Mouse (Mus musculus): ENCODE data around the gene Lyar. TPM values are rescaled to one million over a fixed set of nuclear protein-coding genes. Genes with fewer than 3 reads are reported as not detected.
A peak's percentile ranks its signal among the peaks of the same experiment; 100 is the strongest.

Lyar gene
- 36.4 and 40.4 TPM in 2 replicates for polyA plus RNA-seq (2015; fragmentation: Nextera tagmentation; extraction: Ambion mirVana)

- Histone ChIP-seq H3K4me3 (ENCODE audit: low read depth, low read length) (peak within 1 kb of the TSS; percentile 86), H3K4me1 (ENCODE audit: insufficient read depth, low read depth, low read length) (peaks cover 9% of the 10 kb centered on the region; the same call in 1 of the 2 replicates), H3K36me3 (ENCODE audit: insufficient read depth, low read length) (peaks cover 6% of the 10 kb centered on the region; the same call in 1 of the 2 replicates), H3K9me3 (ENCODE audit: low read length) (no peaks in the 10 kb centered on the region), H3K27ac (ENCODE audit: low read length) (peak within 1 kb of the TSS; percentile 81), H3K9ac (replicated peaks; ENCODE audit: low read depth) (peak within 1 kb of the TSS; percentile 72), H3K27me3 (replicated peaks; ENCODE audit: insufficient read depth, low read length) (no peaks in the 10 kb centered on the region), H3K4me2 (replicated peaks; ENCODE audit: low read depth, low read length) (peak within 1 kb of the TSS; percentile 91)
- WGBS, result under 1% methylated on average over 42 of the region's 55 CpGs
- ATAC-seq (peak; percentile 96), DNase-seq (ENCODE audit: low spot score) (peak; percentile 93)
- no peak for TF ChIP-seq CTCF (IDR thresholded peaks at IDR 0.05)
- TF ChIP-seq EP300 (IDR thresholded peaks at IDR 0.05), result no peak
Measured at GRCm38 (mm10) chr5:38220328-38220912, at the start of gene Lyar, which contains the start of gene Zbtb49. Lyar (plus strand) TSS chr5:38220470. Zbtb49 (minus strand) TSS chr5:38220457.

- Histone ChIP-seq H3K27ac (ENCODE audit: low read length) (no peak overlapping the region), H3K4me1 (ENCODE audit: insufficient read depth, low read depth, low read length) (no peaks in the 10 kb centered on the region), H3K27me3 (replicated peaks; ENCODE audit: insufficient read depth, low read length) (no peaks in the 10 kb centered on the region), H3K36me3 (ENCODE audit: insufficient read depth, low read length) (no peaks in the 10 kb centered on the region), H3K9me3 (ENCODE audit: low read length) (no peaks in the 10 kb centered on the region), H3K4me3 (ENCODE audit: low read depth, low read length) (no peak overlapping the region), H3K4me2 (replicated peaks; ENCODE audit: low read depth, low read length) (no peak overlapping the region), H3K9ac (replicated peaks; ENCODE audit: low read depth) (no peak overlapping the region)
- no peak for TF ChIP-seq EP300 (IDR thresholded peaks at IDR 0.05)
- no peak for TF ChIP-seq CTCF (IDR thresholded peaks at IDR 0.05)
- DNase-seq (ENCODE audit: low spot score) (no peak), ATAC-seq (no peak)
- 47% methylated on average over 5 of the region's 5 CpGs for WGBS
Measured at GRCm38 (mm10) chr5:38173766-38174165, 46.5 kb upstream of the Lyar start.

GRCm38 (mm10) chr5:38174256-38174912, 45.9 kb upstream of the Lyar start:
- H3K27me3 ChIP-seq (replicated peaks; ENCODE audit: insufficient read depth, low read length), result no peaks in the 10 kb centered on the region
- no peak overlapping the region for H3K4me3 ChIP-seq (ENCODE audit: low read depth, low read length)
- no peak overlapping the region for H3K4me2 ChIP-seq (replicated peaks; ENCODE audit: low read depth, low read length)
- H3K27ac ChIP-seq (ENCODE audit: low read length), result no peak overlapping the region
- no peak for ATAC-seq
- H3K36me3 ChIP-seq (ENCODE audit: insufficient read depth, low read length), result no peaks in the 10 kb centered on the region
- H3K4me1 ChIP-seq (ENCODE audit: insufficient read depth, low read depth, low read length), result no peaks in the 10 kb centered on the region
- no peak for TF ChIP-seq CTCF (IDR thresholded peaks at IDR 0.05)
- no peak for TF ChIP-seq EP300 (IDR thresholded peaks at IDR 0.05)
- no peak for DNase-seq (ENCODE audit: low spot score)
- 77% methylated on average over 16 of the region's 16 CpGs for WGBS
- H3K9me3 ChIP-seq (ENCODE audit: low read length), result no peaks in the 10 kb centered on the region
- no peak overlapping the region for H3K9ac ChIP-seq (replicated peaks; ENCODE audit: low read depth)

GRCm38 (mm10) chr5:38184688-38185285, 35.5 kb upstream of the Lyar start:
- Histone ChIP-seq H3K9ac (replicated peaks; ENCODE audit: low read depth) (no peak overlapping the region), H3K9me3 (ENCODE audit: low read length) (no peaks in the 10 kb centered on the region), H3K4me3 (ENCODE audit: low read depth, low read length) (no peak overlapping the region), H3K36me3 (ENCODE audit: insufficient read depth, low read length) (no peaks in the 10 kb centered on the region), H3K27me3 (replicated peaks; ENCODE audit: insufficient read depth, low read length) (no peaks in the 10 kb centered on the region), H3K4me2 (replicated peaks; ENCODE audit: low read depth, low read length) (no peak overlapping the region), H3K27ac (ENCODE audit: low read length) (no peak overlapping the region), H3K4me1 (ENCODE audit: insufficient read depth, low read depth, low read length) (no peaks in the 10 kb centered on the region)
- 74% methylated on average over 6 of the region's 6 CpGs for WGBS
- ATAC-seq, result no peak
- no peak for TF ChIP-seq EP300 (IDR thresholded peaks at IDR 0.05)
- no peak for TF ChIP-seq CTCF (IDR thresholded peaks at IDR 0.05)
- no peak for DNase-seq (ENCODE audit: low spot score)

- Histone ChIP-seq H3K4me3 (ENCODE audit: low read depth, low read length) (no peak overlapping the region), H3K9me3 (ENCODE audit: low read length) (no peaks in the 10 kb centered on the region), H3K36me3 (ENCODE audit: insufficient read depth, low read length) (no peaks in the 10 kb centered on the region), H3K4me2 (replicated peaks; ENCODE audit: low read depth, low read length) (no peak overlapping the region), H3K4me1 (ENCODE audit: insufficient read depth, low read depth, low read length) (no peaks in the 10 kb centered on the region), H3K9ac (replicated peaks; ENCODE audit: low read depth) (no peak overlapping the region), H3K27ac (ENCODE audit: low read length) (no peak overlapping the region), H3K27me3 (replicated peaks; ENCODE audit: insufficient read depth, low read length) (no peaks in the 10 kb centered on the region)
- DNase-seq (ENCODE audit: low spot score) (no peak), ATAC-seq (no peak)
- WGBS, result 94% methylated on average over 2 of the region's 2 CpGs
- TF ChIP-seq EP300 (IDR thresholded peaks at IDR 0.05), result no peak
- TF ChIP-seq CTCF (IDR thresholded peaks at IDR 0.05), result no peak
Measured at GRCm38 (mm10) chr5:38187006-38187405, 33.3 kb upstream of the Lyar start.

GRCm38 (mm10) chr5:38190907-38191306, 29.4 kb upstream of the Lyar start:
- 94% methylated on average over 3 of the region's 3 CpGs for WGBS
- TF ChIP-seq CTCF (IDR thresholded peaks at IDR 0.05), result no peak
- TF ChIP-seq EP300 (IDR thresholded peaks at IDR 0.05), result no peak

More at GRCm38 (mm10) chr5:38190907-38191306, 29.4 kb upstream of the Lyar start:
- no peak overlapping the region for H3K9ac ChIP-seq (replicated peaks; ENCODE audit: low read depth)
- DNase-seq (ENCODE audit: low spot score) (no peak), ATAC-seq (no peak)
- no peak overlapping the region for H3K4me3 ChIP-seq (ENCODE audit: low read depth, low read length)
- no peaks in the 10 kb centered on the region for H3K27me3 ChIP-seq (replicated peaks; ENCODE audit: insufficient read depth, low read length)
- H3K9me3 ChIP-seq (ENCODE audit: low read length), result no peaks in the 10 kb centered on the region
- no peak overlapping the region for H3K27ac ChIP-seq (ENCODE audit: low read length)
- H3K4me2 ChIP-seq (replicated peaks; ENCODE audit: low read depth, low read length), result no peak overlapping the region
- no peaks in the 10 kb centered on the region for H3K36me3 ChIP-seq (ENCODE audit: insufficient read depth, low read length)
- H3K4me1 ChIP-seq (ENCODE audit: insufficient read depth, low read depth, low read length), result no peaks in the 10 kb centered on the region

Measured in lung, postnatal 0 days (tissue).